Mouse (Mus musculus) testis, adult 2 months (tissue): ENCODE data around the gene Galnt2. TPM values are rescaled to one million over a fixed set of nuclear protein-coding genes. Genes with fewer than 3 reads are reported as not detected.

Experiments
- H3K27ac ChIP-seq: fragments of 200-500 bp; 2 replicates; pipeline ENCODE4 v1.5.1; 2012; ENCODE audit warnings: low read depth, low read length; ENCODE audit not compliant: control insufficient read depth, insufficient read depth
- H3K27me3 ChIP-seq: fragments of 200-500 bp; 2 replicates; pipeline ENCODE4 v1.6.1; 2012; ENCODE audit warnings: mild to moderate bottlenecking, low read length, moderate library complexity; ENCODE audit not compliant: control insufficient read depth, insufficient read depth
- H3K36me3 ChIP-seq: fragments of 200-500 bp; 2 replicates; pipeline ENCODE4 v1.6.1; 2012; ENCODE audit warnings: mild to moderate bottlenecking, low read length; ENCODE audit not compliant: control insufficient read depth, insufficient read depth
- H3K4me1 ChIP-seq: fragments of 200-500 bp; 2 replicates; pipeline ENCODE4 v1.6.1; 2012; ENCODE audit warnings: low read length; ENCODE audit not compliant: control insufficient read depth, insufficient read depth
- H3K4me3 ChIP-seq: fragments of 200-500 bp; 2 replicates; pipeline ENCODE4 v1.5.1; 2012; ENCODE audit warnings: low read depth, mild to moderate bottlenecking, low read length, moderate library complexity, mixed read lengths; ENCODE audit not compliant: control insufficient read depth
- CTCF ChIP-seq: fragments of 200-500 bp; IDR thresholded peaks from 2 replicates; pipeline ENCODE4 v1.5.1; 2012; ENCODE audit warnings: low read depth, mild to moderate bottlenecking, inconsistent platforms, low read length, moderate library complexity; ENCODE audit not compliant: control insufficient read depth, insufficient read depth, insufficient replicate concordance
- POLR2A ChIP-seq: fragments of 200-500 bp; IDR thresholded peaks from 2 replicates; pipeline ENCODE4 v1.6.1; 2012; ENCODE audit warnings: low read depth, mild to moderate bottlenecking, inconsistent platforms, low read length, moderate library complexity; ENCODE audit not compliant: control insufficient read depth
- polyA plus RNA-seq: library from polyadenylated mRNA; depleted of rRNA; stranded (reverse); fragments of >200 nt; gene quantifications from 2 replicates; pipeline ENCODE4 v1.2.3, GENCODE M21; 2012

Galnt2 gene
- polyA plus RNA-seq, 1 experiment: 0.91 TPM

DNA sequence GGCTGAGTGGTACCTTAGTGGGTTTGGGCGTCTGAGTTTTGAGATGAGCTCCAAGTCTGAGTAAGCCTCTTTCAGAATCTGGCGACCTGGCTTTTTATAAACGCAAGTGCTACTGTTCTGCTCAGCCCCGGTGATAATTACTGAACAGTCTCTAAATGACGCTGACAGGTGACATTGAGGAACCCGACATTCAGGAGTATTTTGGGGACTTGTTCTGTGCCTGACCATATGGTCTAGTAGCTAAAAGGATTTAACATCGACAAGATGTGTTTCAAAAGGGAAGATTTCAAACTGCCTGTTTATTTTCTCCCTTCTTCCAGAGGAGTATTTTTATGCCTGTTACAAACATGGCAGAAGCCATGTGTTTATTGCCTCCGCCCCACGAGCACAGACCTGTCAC, 61.8 kb downstream of the Galnt2 start:
- no peak overlapping the region for H3K27ac ChIP-seq
- no peak overlapping the region for H3K4me3 ChIP-seq
- TF ChIP-seq POLR2A (no peak), CTCF (no peak)
- no peaks in the 10 kb centered on the region for H3K36me3 ChIP-seq
- H3K27me3 ChIP-seq: no peaks in the 10 kb centered on the region
- no peaks in the 10 kb centered on the region for H3K4me1 ChIP-seq

DNA sequence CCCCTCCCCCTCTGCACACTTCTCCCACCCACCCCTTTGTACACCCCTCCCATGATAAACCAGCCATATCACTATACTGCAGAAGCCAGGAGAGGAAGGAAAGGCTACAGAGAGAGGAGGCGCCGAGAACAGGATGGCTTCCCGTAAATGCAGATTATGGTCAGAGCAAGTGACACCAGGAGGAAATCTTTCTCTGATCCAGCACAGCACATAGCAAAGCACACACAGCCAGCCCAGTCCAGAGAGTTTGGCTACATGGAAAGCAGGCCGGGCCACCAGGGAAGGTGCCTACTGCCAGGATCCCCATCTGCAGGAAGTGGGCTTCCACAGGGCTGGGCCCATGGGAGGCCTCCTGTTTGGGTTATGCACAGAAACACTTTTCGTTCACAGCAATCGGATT, 63.2 kb downstream of the Galnt2 start:
- Histone ChIP-seq H3K27ac (no peak overlapping the region), H3K27me3 (no peaks in the 10 kb centered on the region), H3K4me1 (peaks cover 3% of the 10 kb centered on the region), H3K4me3 (no peak overlapping the region), H3K36me3 (no peaks in the 10 kb centered on the region)
- TF ChIP-seq CTCF (no peak), POLR2A (no peak)

- no peaks in the 10 kb centered on the region for H3K36me3 ChIP-seq
- no peaks in the 10 kb centered on the region for H3K27me3 ChIP-seq
- H3K4me1 ChIP-seq: peaks cover 3% of the 10 kb centered on the region
- no peak overlapping the region for H3K27ac ChIP-seq
- TF ChIP-seq POLR2A (no peak), CTCF (no peak)
- H3K4me3 ChIP-seq: no peak overlapping the region
Measured at GRCm38 (mm10) chr8:124294900-124295299, 63.7 kb downstream of the Galnt2 start.

DNA sequence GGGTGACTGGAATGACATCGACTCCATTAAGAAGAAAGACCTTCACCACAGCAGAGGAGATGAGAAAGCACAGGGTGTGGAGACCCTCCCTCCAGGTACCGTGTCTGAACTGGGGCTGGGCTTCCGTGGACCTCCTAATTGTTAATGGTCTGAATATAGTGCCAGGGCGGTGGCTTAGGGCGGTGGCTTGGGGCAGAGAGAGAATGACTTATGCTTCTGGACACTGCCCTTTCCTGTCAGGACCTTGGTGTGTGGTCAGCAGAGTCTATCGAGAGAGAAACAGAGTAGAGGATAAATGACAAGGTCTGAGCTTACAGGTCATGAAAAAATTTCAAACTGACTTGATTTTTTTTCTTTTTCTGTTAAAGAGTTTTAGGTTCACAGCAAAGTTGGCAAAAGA, 64.2 kb downstream of the Galnt2 start:
- no peak for TF ChIP-seq POLR2A
- TF ChIP-seq CTCF: no peak
- H3K27me3 ChIP-seq: no peaks in the 10 kb centered on the region
- no peak overlapping the region for H3K27ac ChIP-seq
- H3K4me1 ChIP-seq: peaks cover 3% of the 10 kb centered on the region
- no peaks in the 10 kb centered on the region for H3K36me3 ChIP-seq
- no peak overlapping the region for H3K4me3 ChIP-seq

DNA sequence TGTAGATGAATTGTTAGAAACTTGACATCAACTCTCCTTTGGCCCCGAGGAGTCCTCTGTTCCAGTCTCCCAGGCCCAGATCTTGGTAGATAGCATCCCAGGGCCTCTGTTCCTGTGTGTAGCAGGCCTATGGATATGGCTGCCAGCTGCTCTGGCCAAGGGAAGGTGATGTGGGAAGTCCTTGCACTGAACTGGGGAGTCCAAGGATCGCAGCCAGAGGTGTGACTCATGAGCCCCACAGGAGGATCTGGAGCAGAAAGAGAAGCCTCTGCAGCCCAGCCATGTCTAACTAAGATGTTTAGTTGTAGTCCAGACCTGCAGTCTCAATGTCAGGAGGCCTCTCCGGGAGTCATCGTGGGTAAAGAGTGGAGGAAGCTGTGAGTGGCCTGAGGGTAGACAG, 70.3 kb downstream of the Galnt2 start:
- no peak overlapping the region for H3K27ac ChIP-seq
- no peak for TF ChIP-seq POLR2A
- TF ChIP-seq CTCF: no peak
- no peaks in the 10 kb centered on the region for H3K36me3 ChIP-seq

DNA sequence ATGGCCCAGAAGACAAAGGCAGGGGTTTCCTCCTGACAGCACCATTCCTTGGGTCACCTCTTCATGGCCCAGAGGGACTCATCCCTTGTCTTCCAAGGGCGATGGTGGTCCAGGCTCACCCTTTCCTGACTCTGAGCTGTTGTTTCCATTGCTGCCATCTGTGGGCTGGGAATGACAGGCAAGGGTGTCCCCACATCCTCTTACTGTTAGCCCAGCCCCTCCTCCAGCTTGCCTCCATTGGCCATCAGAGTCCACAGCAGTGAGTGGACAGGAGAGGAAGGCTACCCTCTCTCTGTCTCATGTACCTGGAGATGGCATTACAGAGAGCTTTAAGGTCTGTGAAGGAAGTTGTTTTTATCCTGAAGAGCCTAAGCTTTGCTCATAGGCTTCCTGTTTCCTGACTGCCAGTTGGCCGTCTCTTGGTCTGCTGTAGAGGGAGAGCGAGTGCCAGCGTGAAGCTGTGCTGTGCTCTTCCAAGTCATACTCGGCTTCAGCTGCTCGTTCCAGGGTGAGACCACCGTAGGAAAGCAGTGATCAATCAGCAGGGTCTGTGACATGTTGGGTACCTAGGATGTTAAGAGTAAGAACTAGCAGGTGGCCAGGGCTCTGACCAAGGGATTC, 70.9 kb downstream of the Galnt2 start:
- no peak overlapping the region for H3K4me3 ChIP-seq
- peaks cover 3% of the 10 kb centered on the region for H3K4me1 ChIP-seq
- H3K27ac ChIP-seq: no peak overlapping the region
- TF ChIP-seq POLR2A (no peak), CTCF (no peak)
- no peaks in the 10 kb centered on the region for H3K27me3 ChIP-seq
- H3K36me3 ChIP-seq: no peaks in the 10 kb centered on the region

More for the DNA sequence above, 70.3 kb downstream of the Galnt2 start:
- Histone ChIP-seq H3K27me3 (no peaks in the 10 kb centered on the region), H3K4me1 (peaks cover 3% of the 10 kb centered on the region), H3K4me3 (no peak overlapping the region)

GRCm38 (mm10) chr8:124303211-124303902, 72.2 kb downstream of the Galnt2 start:
- no peaks in the 10 kb centered on the region for H3K36me3 ChIP-seq
- peaks cover 1% of the 10 kb centered on the region for H3K4me1 ChIP-seq
- H3K4me3 ChIP-seq: no peak overlapping the region
- H3K27ac ChIP-seq: no peak overlapping the region
- no peaks in the 10 kb centered on the region for H3K27me3 ChIP-seq
- TF ChIP-seq POLR2A (no peak), CTCF (no peak)

GRCm38 (mm10) chr8:124304141-124304540, 73.0 kb downstream of the Galnt2 start:
- H3K4me1 ChIP-seq: no peaks in the 10 kb centered on the region

More at GRCm38 (mm10) chr8:124304141-124304540, 73.0 kb downstream of the Galnt2 start:
- Histone ChIP-seq H3K27ac (no peak overlapping the region), H3K36me3 (no peaks in the 10 kb centered on the region), H3K27me3 (no peaks in the 10 kb centered on the region), H3K4me3 (no peak overlapping the region)
- no peak for TF ChIP-seq CTCF
- no peak for TF ChIP-seq POLR2A
